Mouse (Mus musculus) frontal cortex, postnatal 25 days (tissue): Measurements from ENCODE around the gene Ddhd1.

Source experiments
- DNase-seq, 2 experiments: peaks; one replicate each; pipeline ENCODE4 v3.0.0; 2022; ENCODE audit warnings: low spot score in 2 of 2

Gene Ddhd1

DNA sequence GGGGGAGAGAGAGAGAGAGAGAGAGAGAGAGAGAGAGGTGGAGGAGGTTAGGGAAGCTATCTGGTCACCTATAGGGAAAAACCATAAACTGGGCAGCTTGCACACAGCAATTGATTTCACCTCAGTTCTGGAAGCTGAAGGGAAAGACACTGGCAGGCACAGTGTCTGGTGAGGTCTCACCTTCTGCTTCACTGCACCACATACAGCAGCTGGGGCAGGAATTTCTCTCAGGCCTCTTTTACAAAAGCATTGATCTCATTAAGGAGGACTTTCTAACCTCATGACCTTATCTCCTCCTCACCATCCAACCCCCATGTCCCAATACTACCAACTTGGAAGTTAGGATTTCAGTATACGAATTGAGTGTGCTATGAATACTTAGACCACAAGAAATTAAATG, 13.2 kb downstream of the Ddhd1 start:
- DNase-seq = no peak

DNA sequence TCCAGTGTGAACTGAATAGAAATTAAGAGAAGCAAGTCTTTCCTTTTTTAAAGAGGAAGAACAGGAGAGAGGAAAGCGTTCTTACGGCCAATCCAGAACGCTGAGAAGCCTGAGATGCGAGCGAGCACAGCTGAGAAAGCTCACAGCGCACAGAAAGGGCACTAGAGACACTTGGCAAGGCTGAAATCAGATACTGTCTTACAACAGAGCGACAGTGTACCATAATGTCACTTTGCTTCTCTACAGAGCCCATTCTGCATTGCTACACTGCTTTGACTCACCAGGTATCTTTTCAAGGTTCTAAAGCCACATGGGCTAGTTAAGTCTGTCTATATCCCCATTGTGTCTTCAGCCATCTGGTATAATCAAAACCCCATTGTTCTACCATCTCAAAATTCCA, 13.7 kb downstream of the Ddhd1 start:
- DNase-seq = no peak

- DNase-seq = no peak
Observed at GRCm38 (mm10) chr14:45643461-45643860, 14.5 kb downstream of the Ddhd1 start.

GRCm38 (mm10) chr14:45642795-45643194, 15.1 kb downstream of the Ddhd1 start:
- no peak for DNase-seq

DNA sequence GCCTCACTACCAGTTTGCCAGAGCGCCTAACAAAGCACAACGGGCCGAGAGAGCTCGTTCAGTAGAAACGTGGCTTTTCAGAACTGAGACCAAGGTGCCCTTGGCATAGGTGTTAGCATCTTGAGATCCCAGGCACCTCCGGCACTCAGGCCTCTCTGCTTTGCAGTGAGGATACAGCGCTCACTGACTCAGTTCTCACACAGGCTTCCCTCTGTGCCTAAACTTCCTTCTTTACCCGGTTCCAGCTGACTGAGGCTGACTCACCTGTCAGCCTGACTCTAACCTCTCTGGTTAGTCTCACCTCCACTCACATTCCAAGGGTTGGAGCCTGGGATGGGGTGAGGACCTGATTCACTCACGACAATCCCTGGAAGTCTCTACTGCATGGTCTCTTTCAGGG, 15.7 kb downstream of the Ddhd1 start:
- DNase-seq = no peak

DNA sequence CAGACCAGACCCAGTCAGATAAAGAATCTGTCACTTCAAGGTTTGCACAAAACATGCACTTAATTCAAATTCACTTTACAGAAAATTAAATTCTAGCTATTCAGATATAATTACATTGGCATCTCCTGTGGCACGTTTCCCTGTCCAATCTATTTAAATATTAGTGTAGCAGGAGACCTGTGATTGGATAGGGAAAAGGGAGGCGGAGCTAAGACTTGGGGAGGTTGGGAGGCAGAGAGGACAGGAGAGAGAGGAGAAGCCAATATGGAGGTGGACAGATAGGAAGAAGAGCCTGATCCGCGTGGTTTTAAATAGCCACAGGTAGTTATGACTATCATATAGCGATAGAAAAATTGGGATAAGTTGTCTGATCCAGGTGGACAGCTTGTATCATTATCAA, 19.2 kb downstream of the Ddhd1 start:
- DNase-seq = no peak

GRCm38 (mm10) chr14:45635496-45635895, 22.4 kb downstream of the Ddhd1 start:
- DNase-seq = no peak

DNA sequence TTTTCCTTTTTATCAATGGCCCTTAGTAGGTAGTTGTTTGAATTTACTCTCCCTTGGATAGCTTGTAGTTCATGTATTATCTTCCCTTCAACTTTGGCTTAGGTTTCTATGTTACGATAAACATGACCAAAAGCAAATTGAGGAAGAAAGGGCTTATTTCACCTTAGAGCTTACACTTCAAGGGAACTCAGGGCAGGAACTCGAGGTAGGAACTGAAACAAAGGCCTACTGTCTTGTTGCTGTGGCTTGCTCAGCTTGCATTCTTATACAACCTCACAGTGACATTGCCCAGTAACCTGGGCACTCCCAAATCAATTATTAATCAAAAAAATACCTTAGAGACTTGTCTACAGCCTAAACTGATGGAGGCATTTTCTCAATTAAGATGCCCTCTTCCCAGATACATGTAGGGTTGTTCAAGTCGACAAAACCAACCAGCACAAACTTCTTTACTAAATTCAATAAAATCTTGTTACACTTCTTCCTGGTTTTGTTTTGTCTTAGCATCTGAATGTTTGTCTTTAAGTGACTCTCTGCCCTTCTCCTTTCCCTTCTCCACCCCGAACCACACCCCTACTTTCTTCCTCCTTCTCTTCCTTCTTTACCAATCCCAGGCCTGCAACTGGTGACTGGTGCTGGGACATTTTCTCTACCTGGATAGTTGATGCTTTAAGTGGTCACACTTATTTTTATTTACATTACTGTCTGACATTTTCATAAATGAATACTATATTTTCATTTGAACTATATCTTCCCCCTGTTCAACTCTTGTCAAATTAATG, 25.0 kb downstream of the Ddhd1 start:
- no peak for DNase-seq

DNA sequence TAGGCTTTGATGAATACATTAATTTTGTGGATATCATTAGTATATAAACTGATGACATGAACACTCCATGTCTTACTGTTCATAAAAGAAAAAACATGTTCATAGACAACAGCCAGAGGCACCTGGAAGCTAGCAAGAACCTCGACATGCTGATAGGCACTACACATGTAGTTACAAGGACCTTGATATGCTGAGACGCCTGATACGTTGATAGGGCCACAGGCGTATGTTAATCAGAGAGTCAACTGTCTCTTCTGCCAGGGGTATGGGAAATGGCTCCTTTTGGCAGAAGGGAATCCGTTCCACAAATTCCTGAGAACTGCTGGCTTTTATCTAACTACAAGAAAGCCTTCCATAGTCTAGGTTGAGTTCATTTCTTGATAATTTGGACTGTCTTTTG, 27.4 kb downstream of the Ddhd1 start:
- DNase-seq = no peak

DNA sequence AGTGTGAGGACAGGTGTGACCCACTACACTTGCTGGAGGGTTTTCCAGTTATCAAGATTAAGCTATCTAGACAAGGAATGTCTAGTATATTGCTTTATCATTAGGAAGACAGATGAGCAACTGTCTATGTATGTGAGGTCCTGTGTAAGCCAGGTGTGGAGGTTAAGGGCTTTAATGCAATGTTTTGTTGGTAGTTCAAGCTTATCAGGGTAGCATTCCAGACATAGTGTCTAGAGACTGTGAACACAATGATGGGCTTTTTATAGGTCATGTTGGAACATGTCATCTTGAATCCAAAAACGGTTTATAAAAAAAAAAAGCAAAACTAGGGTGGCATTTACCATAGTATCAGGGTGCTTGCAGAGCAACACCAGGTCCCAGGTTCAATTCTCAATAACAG, 28.0 kb downstream of the Ddhd1 start:
- DNase-seq = no peak

- no peak for DNase-seq
Observed at GRCm38 (mm10) chr14:45618351-45618750, 39.6 kb downstream of the Ddhd1 start.

GRCm38 (mm10) chr14:45616526-45616925, 41.4 kb downstream of the Ddhd1 start:
- no peak for DNase-seq

DNA sequence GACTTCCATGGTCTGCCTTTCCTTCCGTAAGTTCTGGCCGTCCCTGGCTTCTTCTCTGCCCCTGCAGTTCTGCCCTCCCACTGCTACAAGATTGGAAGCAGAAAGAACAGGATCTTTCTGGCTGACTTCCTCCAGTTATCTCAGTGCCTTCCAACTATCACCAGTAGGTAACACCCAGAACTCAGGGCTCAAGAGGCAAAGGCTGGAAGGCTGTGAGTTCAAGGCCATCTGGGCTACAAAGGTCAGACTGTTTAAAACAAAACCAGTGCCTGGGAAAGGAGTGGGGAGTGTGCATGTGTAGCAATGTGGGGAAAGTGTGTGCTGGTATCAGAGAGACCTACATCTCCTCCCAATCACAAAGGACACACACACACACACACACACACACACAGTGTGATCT, 42.2 kb downstream of the Ddhd1 start:
- no peak for DNase-seq

DNA sequence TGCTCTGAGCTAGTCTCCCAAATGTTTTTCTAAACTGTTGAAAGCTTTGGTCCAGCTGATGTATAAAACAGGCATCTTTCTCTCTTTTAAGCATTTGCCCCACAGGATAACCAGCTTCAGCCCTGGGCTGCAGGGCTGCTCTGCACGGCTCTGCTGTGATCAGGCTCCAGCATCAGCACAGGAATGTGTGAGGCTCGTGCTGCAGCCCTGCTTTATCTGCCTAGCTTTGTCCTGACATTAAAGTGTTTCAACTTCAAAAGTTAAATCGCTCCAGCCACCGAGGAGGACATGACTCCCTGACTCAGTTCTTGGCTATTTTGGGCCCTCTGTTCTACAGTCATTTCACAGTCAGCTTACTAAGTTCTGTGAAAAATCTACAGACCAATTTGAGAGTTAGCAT, 43.1 kb downstream of the Ddhd1 start:
- DNase-seq = no peak

GRCm38 (mm10) chr14:45614406-45614805, 43.5 kb downstream of the Ddhd1 start:
- no peak for DNase-seq

GRCm38 (mm10) chr14:45611654-45612053, 46.3 kb downstream of the Ddhd1 start:
- no peak for DNase-seq

DNA sequence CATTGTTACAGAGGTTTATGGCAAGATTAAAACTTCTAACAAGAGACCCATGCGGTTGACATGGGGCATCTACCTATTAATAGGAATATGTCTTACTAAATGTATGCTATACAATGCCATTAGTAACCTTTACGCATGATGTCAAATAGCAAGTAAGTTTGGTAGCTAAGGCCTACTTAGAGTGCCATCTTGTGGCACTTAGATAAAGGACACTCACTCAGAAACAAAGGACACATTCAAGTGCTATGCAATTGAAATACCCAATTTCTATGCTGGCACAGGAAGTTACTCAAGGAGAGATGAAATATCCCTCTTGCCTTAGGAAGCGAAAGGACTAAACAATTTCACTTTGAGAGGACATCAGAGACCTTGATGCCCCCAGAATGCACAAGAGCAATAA, 55.9 kb downstream of the Ddhd1 start:
- no peak for DNase-seq

GRCm38 (mm10) chr14:45600587-45600986, 57.4 kb downstream of the Ddhd1 start:
- no peak for DNase-seq

DNA sequence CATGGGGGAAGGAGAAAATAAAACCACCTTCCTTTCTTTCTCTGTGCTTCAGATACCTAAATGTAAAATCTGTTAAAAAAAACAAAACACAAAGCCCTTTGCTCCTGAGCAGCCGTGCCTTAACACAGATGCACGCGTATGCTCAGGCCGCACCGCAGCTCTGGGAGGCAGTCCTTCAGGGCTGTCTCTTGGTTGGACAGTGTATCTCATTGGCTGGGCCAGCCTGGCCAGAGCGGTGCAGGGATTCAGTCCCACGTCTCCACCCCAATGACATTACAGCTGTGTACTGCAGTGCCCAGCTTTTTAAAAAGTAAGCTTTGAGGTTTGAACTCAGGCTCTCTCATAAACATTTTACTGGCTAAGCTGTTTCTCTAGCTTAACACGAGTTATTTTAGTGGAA, 60.1 kb downstream of the Ddhd1 start:
- no peak for DNase-seq

DNA sequence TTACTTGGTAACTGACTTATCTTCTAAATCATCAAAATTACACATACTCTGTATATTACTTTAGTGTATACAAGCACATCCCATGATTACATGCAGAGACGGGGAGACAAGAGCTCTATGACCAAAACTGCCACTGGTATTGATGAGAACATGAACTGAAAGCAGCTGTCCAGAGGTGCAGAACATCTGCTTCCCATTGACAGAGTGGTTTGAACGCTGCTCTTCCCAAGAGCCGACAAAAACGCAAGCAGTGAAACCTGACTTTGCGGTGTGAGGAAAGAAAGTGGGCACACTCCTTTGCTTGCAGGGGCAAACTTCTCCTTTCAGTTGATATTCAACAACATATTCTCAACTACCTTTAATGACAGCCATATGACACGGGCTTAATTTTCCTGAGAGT, 64.7 kb downstream of the Ddhd1 start:
- no peak for DNase-seq

DNA sequence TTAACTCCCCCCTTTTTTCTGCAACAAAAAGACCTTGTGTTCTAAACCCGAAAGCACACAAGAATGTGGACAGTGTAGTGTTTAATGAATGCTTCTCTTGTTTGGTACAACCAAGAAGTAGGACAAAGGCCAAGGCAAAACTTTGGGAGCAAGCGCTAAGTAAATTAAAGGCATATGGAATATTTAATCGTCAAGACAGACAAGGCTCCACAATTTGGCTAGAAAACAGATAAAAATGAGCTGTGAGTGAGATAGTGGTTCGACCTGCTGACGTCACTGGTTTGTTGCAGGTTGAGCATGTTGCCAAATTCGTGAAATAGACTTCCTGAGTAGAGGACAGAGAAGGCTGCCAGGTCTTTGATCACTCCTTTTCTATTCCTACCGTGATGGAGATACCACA, 69.5 kb downstream of the Ddhd1 start:
- no peak for DNase-seq

- no peak for DNase-seq
Observed at GRCm38 (mm10) chr14:45587536-45587935, 70.4 kb downstream of the Ddhd1 start.

DNA sequence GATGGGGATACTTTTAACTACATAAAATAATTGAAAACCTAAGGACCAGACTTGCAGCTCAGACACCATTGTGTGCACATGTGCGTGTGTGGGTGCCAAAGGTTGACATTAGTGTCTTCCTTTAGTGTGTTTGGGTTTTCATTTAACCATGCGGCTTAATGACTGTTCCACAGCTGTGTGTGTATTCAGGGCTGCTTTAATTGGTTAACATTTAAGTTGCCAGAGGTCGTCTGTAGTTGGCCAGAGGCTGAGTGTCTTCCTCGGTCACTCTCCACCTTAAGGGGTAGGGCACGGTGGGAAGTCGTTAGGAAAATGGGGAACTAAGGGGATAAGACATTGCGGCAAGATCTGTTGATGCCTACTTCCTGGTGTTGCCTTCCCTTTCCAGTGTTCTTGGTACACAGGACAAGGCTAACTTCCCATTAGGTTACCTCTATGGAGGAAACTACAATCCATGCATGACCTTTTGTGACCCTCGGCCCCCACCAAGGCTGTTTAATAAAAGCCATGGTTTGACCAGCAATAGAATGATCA, 74.4 kb downstream of the Ddhd1 start:
- no peak for DNase-seq
